Mouse (Mus musculus): ENCODE results near the gene Cmtm4. TPM values are rescaled to one million over a fixed set of nuclear protein-coding genes. Genes with fewer than 3 reads are reported as not detected.
A peak's percentile ranks its signal among the peaks of the same experiment; 100 is the strongest.
"Not testable (repeated sequence)": the region's sequence is repeated elsewhere in the genome, so short reads cannot be mapped to it uniquely, and the experiment has no call there.

Gene Cmtm4
- polyA plus RNA-seq, 1 experiment from 2014 or later: 6.3 TPM

GRCm38 (mm10) chr8:104321930-104322329 lies 73.7 kb downstream of the Cmtm4 start, which contains the start of gene Cmtm2b:
Gene Cmtm2b (plus strand): TSS chr8:104322230.
- H3K4me1 ChIP-seq (replicated peaks); ATAC-seq; H3K9ac ChIP-seq; H3K27ac ChIP-seq; H3K4me2 ChIP-seq (replicated peaks); H3K36me3 ChIP-seq; H3K27me3 ChIP-seq (replicated peaks); H3K4me3 ChIP-seq (replicated peaks); H3K9me3 ChIP-seq: not testable (repeated sequence)
- 90% methylated on average over 12 of the region's 12 CpGs for WGBS

GRCm38 (mm10) chr8:104321267-104321666 lies 74.3 kb downstream of the Cmtm4 start, which contains the start of gene Gm11020:
Gene Gm11020 (plus strand): TSS chr8:104321567.
- H3K4me3 ChIP-seq (replicated peaks); H3K27me3 ChIP-seq (replicated peaks); ATAC-seq; H3K9ac ChIP-seq; H3K36me3 ChIP-seq; H3K27ac ChIP-seq; H3K9me3 ChIP-seq; H3K4me1 ChIP-seq (replicated peaks); H3K4me2 ChIP-seq (replicated peaks): not testable (repeated sequence)
- 73% methylated on average over 11 of the region's 11 CpGs for WGBS

- Histone ChIP-seq H3K27ac (no peak overlapping the region), H3K4me1 (replicated peaks) (no peaks in the 10 kb centered on the region), H3K9ac (no peak overlapping the region), H3K9me3 (no peaks in the 10 kb centered on the region), H3K4me2 (replicated peaks) (no peak overlapping the region), H3K36me3 (no peaks in the 10 kb centered on the region), H3K4me3 (replicated peaks) (no peak overlapping the region), H3K27me3 (replicated peaks) (no peaks in the 10 kb centered on the region)
- ATAC-seq: no peak
- WGBS: 61% methylated on average over 4 of the region's 4 CpGs
These were observed 82.3 kb downstream of the Cmtm4 start for GRCm38 (mm10) chr8:104313311-104313710.

GRCm38 (mm10) chr8:104312023-104312422 lies 83.6 kb downstream of the Cmtm4 start:
- not testable (repeated sequence) for H3K4me3 ChIP-seq (replicated peaks); H3K27ac ChIP-seq; H3K36me3 ChIP-seq; H3K27me3 ChIP-seq (replicated peaks); ATAC-seq; H3K9me3 ChIP-seq; H3K4me2 ChIP-seq (replicated peaks); H3K4me1 ChIP-seq (replicated peaks); H3K9ac ChIP-seq
- 82% methylated on average over 3 of the region's 3 CpGs for WGBS

GRCm38 (mm10) chr8:104309441-104310155 lies 86.0 kb downstream of the Cmtm4 start, which contains the start of the genes Gm45711 and Cmtm1:
Gene Gm45711 (minus strand): TSS chr8:104310081.
Gene Cmtm1 (minus strand): TSS chr8:104310145.
- H3K4me1 ChIP-seq (replicated peaks); H3K4me3 ChIP-seq (replicated peaks); H3K36me3 ChIP-seq; H3K4me2 ChIP-seq (replicated peaks); H3K27me3 ChIP-seq (replicated peaks); H3K9me3 ChIP-seq; H3K9ac ChIP-seq; H3K27ac ChIP-seq: not testable (repeated sequence)
- ATAC-seq: peak; percentile 34; the same call in 1 of the 2 replicates
- WGBS: 90% methylated on average over 36 of the region's 36 CpGs

GRCm38 (mm10) chr8:104308341-104308740 lies 87.3 kb downstream of the Cmtm4 start:
- ATAC-seq: peak; percentile 66; the same call in 1 of the 2 replicates

GRCm38 (mm10) chr8:104304962-104305361 lies 90.6 kb downstream of the Cmtm4 start:
- Histone ChIP-seq H3K4me3 (replicated peaks) (no peak overlapping the region), H3K4me2 (replicated peaks) (no peak overlapping the region), H3K27me3 (replicated peaks) (no peaks in the 10 kb centered on the region), H3K9me3 (no peaks in the 10 kb centered on the region), H3K9ac (no peak overlapping the region), H3K27ac (no peak overlapping the region), H3K4me1 (replicated peaks) (no peaks in the 10 kb centered on the region), H3K36me3 (no peaks in the 10 kb centered on the region)
- ATAC-seq: no peak
- WGBS: 89% methylated on average over 11 of the region's 11 CpGs

More at GRCm38 (mm10) chr8:104308341-104308740, 87.3 kb downstream of the Cmtm4 start:
- 45% methylated on average over 6 of the region's 6 CpGs for WGBS
- not testable (repeated sequence) for H3K9ac ChIP-seq; H3K4me3 ChIP-seq (replicated peaks); H3K4me1 ChIP-seq (replicated peaks); H3K27me3 ChIP-seq (replicated peaks); H3K9me3 ChIP-seq; H3K27ac ChIP-seq; H3K36me3 ChIP-seq; H3K4me2 ChIP-seq (replicated peaks)

GRCm38 (mm10) chr8:104302536-104302935 lies 93.1 kb downstream of the Cmtm4 start:
- H3K27ac ChIP-seq; H3K4me1 ChIP-seq (replicated peaks); H3K9me3 ChIP-seq; H3K27me3 ChIP-seq (replicated peaks); ATAC-seq; H3K9ac ChIP-seq; H3K36me3 ChIP-seq; H3K4me3 ChIP-seq (replicated peaks); H3K4me2 ChIP-seq (replicated peaks): not testable (repeated sequence)
- 99% methylated on average over 4 of the region's 4 CpGs for WGBS

- H3K4me3 ChIP-seq (replicated peaks); H3K36me3 ChIP-seq; H3K4me2 ChIP-seq (replicated peaks); H3K27ac ChIP-seq; H3K9ac ChIP-seq; H3K4me1 ChIP-seq (replicated peaks); ATAC-seq; H3K9me3 ChIP-seq; H3K27me3 ChIP-seq (replicated peaks): not testable (repeated sequence)
- WGBS: 20% methylated on average over 3 of the region's 3 CpGs
These were observed 94.0 kb downstream of the Cmtm4 start for GRCm38 (mm10) chr8:104301577-104301976.

Other genes with a start within 250 kb of the Cmtm4 start
- 1.00 and 1.3 TPM in 2 replicates for gene Bean1, start 225.4 kb downstream of the Cmtm4 start, polyA plus RNA-seq (2015; fragmentation: Nextera tagmentation; extraction: Ambion mirVana)
- gene Tk2, start 147.2 kb downstream of the Cmtm4 start, polyA plus RNA-seq (2015; fragmentation: Nextera tagmentation; extraction: Ambion mirVana): 14.2 and 15.3 TPM in 2 replicates
- gene Cklf, start 144.9 kb downstream of the Cmtm4 start, polyA plus RNA-seq (2015; fragmentation: Nextera tagmentation; extraction: Ambion mirVana): 37.2 and 41.4 TPM in 2 replicates
- not detected in 2 replicates for gene Cmtm2a, start 102.6 kb downstream of the Cmtm4 start, polyA plus RNA-seq (2015; fragmentation: Nextera tagmentation; extraction: Ambion mirVana)
- gene Gm45711, start 85.7 kb downstream of the Cmtm4 start, polyA plus RNA-seq (2015; fragmentation: Nextera tagmentation; extraction: Ambion mirVana): not detected in 2 replicates
- gene Cmtm1, start 85.7 kb downstream of the Cmtm4 start, polyA plus RNA-seq (2015; fragmentation: Nextera tagmentation; extraction: Ambion mirVana): not detected in 2 replicates
- gene Gm11020, start 74.2 kb downstream of the Cmtm4 start, polyA plus RNA-seq (2015; fragmentation: Nextera tagmentation; extraction: Ambion mirVana): not detected in 2 replicates
- not detected in 2 replicates for gene Cmtm2b, start 73.6 kb downstream of the Cmtm4 start, polyA plus RNA-seq (2015; fragmentation: Nextera tagmentation; extraction: Ambion mirVana)
- 111 and 126 TPM in 2 replicates for gene Cmtm3, start 56.4 kb downstream of the Cmtm4 start, polyA plus RNA-seq (2015; fragmentation: Nextera tagmentation; extraction: Ambion mirVana)
- 46.0 and 46.1 TPM in 2 replicates for gene Dync1li2, start 47.2 kb upstream of the Cmtm4 start, polyA plus RNA-seq (2015; fragmentation: Nextera tagmentation; extraction: Ambion mirVana)
- gene Terb1, start 114.1 kb upstream of the Cmtm4 start, polyA plus RNA-seq (2015; fragmentation: Nextera tagmentation; extraction: Ambion mirVana): 0.15 and 0.41 TPM in 2 replicates
- 73.7 and 83.5 TPM in 2 replicates for gene Nae1, start 138.8 kb upstream of the Cmtm4 start, polyA plus RNA-seq (2015; fragmentation: Nextera tagmentation; extraction: Ambion mirVana)
- gene Car7, start 138.9 kb upstream of the Cmtm4 start, polyA plus RNA-seq (2015; fragmentation: Nextera tagmentation; extraction: Ambion mirVana): 1.0 and 1.1 TPM in 2 replicates
- gene Pdp2, start 195.6 kb upstream of the Cmtm4 start, polyA plus RNA-seq (2015; fragmentation: Nextera tagmentation; extraction: Ambion mirVana): 16.1 and 17.0 TPM in 2 replicates
- 0.56 and 0.79 TPM in 2 replicates for gene Cdh16, start 228.6 kb upstream of the Cmtm4 start, polyA plus RNA-seq (2015; fragmentation: Nextera tagmentation; extraction: Ambion mirVana)
- 4.6 and 4.8 TPM in 2 replicates for gene Rrad, start 235.5 kb upstream of the Cmtm4 start, polyA plus RNA-seq (2015; fragmentation: Nextera tagmentation; extraction: Ambion mirVana)
- gene Ciao2b, start 246.2 kb upstream of the Cmtm4 start, polyA plus RNA-seq (2015; fragmentation: Nextera tagmentation; extraction: Ambion mirVana): 93.2 and 101 TPM in 2 replicates

Data from intestine, embryonic 15.5 days (tissue).